Mouse (Mus musculus) MEL (cell line): ENCODE results near the gene Stt3b. TPM values are rescaled to one million over a fixed set of nuclear protein-coding genes. Genes with fewer than 3 reads are reported as not detected.

ENCODE experiments used
- DNase-seq: peaks from one replicate; pipeline ENCODE4 v3.0.0; 2011; ENCODE audit warnings: low read depth, low spot score
- H3K27ac ChIP-seq: 2 replicates; pipeline ENCODE4 v1.5.1; 2012; ENCODE audit warnings: low read depth, mild to moderate bottlenecking, control low read depth, low read length, moderate library complexity; ENCODE audit not compliant: control insufficient read depth
- H3K27me3 ChIP-seq, 2 experiments: fragments of 150-350 bp in 1 of 2; sonication (generic) in 1 of 2; 2 replicates each; pipeline ENCODE4 v1.6.1; 2012; ENCODE audit warnings: low read length in 2 of 2, mild to moderate bottlenecking in 2 of 2, improper control_type of control experiment in 1 of 2, moderate library complexity in 1 of 2; ENCODE audit not compliant: insufficient read depth in 2 of 2, control insufficient read depth in 1 of 2
- H3K36me3 ChIP-seq, 2 experiments: 2 replicates each; pipeline ENCODE4 v1.6.1; 2012 to 2014; ENCODE audit warnings: low read length in 2 of 2, improper control_type of control experiment in 1 of 2, inconsistent platforms in 1 of 2, mild to moderate bottlenecking in 1 of 2; ENCODE audit not compliant: insufficient read depth in 2 of 2, control insufficient read depth in 1 of 2
- H3K4me1 ChIP-seq, 2 experiments: fragments of 150-350 bp in 1 of 2; sonication (generic) in 1 of 2; 2 replicates each; pipeline ENCODE4 v1.6.1; 2012; ENCODE audit warnings: low read length in 2 of 2, improper control_type of control experiment in 1 of 2, mild to moderate bottlenecking in 1 of 2; ENCODE audit not compliant: insufficient read depth in 2 of 2, control insufficient read depth in 1 of 2
- H3K4me3 ChIP-seq, 2 experiments: fragments of 150-350 bp in 1 of 2; sonication (generic) in 1 of 2; 2 replicates each; pipeline ENCODE4 v1.5.1; 2012; ENCODE audit warnings: low read depth in 2 of 2, low read length in 2 of 2, mild to moderate bottlenecking in 2 of 2, moderate library complexity in 2 of 2, control low read depth in 1 of 2, improper control_type of control experiment in 1 of 2; ENCODE audit not compliant: control insufficient read depth in 1 of 2, insufficient read depth in 1 of 2
- H3K79me2 ChIP-seq: 2 replicates; pipeline ENCODE4 v1.6.1; 2012; ENCODE audit warnings: mild to moderate bottlenecking, low read length, moderate library complexity; ENCODE audit not compliant: control insufficient read depth, poor library complexity, insufficient read depth
- H3K9ac ChIP-seq: 2 replicates; pipeline ENCODE4 v1.6.1; 2012; ENCODE audit warnings: low read depth, mild to moderate bottlenecking, control low read depth, low read length, moderate library complexity; ENCODE audit not compliant: control insufficient read depth, poor library complexity, severe bottlenecking
- H3K9me3 ChIP-seq: fragments of 150-350 bp; sonication (generic); replicated peaks from 2 replicates; pipeline ENCODE4 v1.6.1; 2012; ENCODE audit warnings: mild to moderate bottlenecking, low read length, improper control_type of control experiment, moderate library complexity; ENCODE audit not compliant: insufficient read depth
- CTCF ChIP-seq, 3 experiments: IDR thresholded peaks in 2 of 3; conservative IDR thresholded peaks in 1 of 3; 2 replicates each; pipeline ENCODE4 v1.5.1; 2011 to 2012; ENCODE audit warnings: low read length in 3 of 3, low read depth in 2 of 3, mild to moderate bottlenecking in 2 of 3, improper control_type of control experiment in 1 of 3, inconsistent platforms in 1 of 3, mixed read lengths in 1 of 3, moderate library complexity in 1 of 3; ENCODE audit not compliant: control insufficient read depth in 1 of 3, insufficient read depth in 1 of 3, poor library complexity in 1 of 3, severe bottlenecking in 1 of 3
- E2F4 ChIP-seq: IDR thresholded peaks from 2 replicates; pipeline ENCODE4 v1.6.1; 2011; ENCODE audit warnings: low read depth, low read length, improper control_type of control experiment, borderline replicate concordance
- JUND ChIP-seq: IDR thresholded peaks from 2 replicates; pipeline ENCODE4 v1.6.1; 2011; ENCODE audit warnings: low read depth, mild to moderate bottlenecking, improper control_type of control experiment, low read length
- MEF2A ChIP-seq: IDR thresholded peaks from 2 replicates; pipeline ENCODE4 v1.6.1; 2014; ENCODE audit warnings: low read depth, mild to moderate bottlenecking, inconsistent platforms, low read length, improper control_type of control experiment; ENCODE audit not compliant: poor library complexity, insufficient replicate concordance, severe bottlenecking; ENCODE audit errors: extremely low read depth
- MXI1 ChIP-seq: IDR thresholded peaks from 2 replicates; pipeline ENCODE4 v1.6.1; 2011; ENCODE audit warnings: mild to moderate bottlenecking, low read depth, low read length, improper control_type of control experiment
- MYB ChIP-seq: IDR thresholded peaks from 2 replicates; pipeline ENCODE4 v1.6.1; 2011; ENCODE audit warnings: mild to moderate bottlenecking, low read depth, low read length, improper control_type of control experiment
- MYC ChIP-seq: IDR thresholded peaks from 2 replicates; pipeline ENCODE4 v1.6.1; 2011; ENCODE audit warnings: low read depth, mild to moderate bottlenecking, low read length, improper control_type of control experiment, moderate library complexity
- POLR2A ChIP-seq, 2 experiments: IDR thresholded peaks; 2 replicates each; pipeline ENCODE4 v1.6.1; 2011 to 2012; ENCODE audit warnings: low read length in 2 of 2, mild to moderate bottlenecking in 2 of 2, control low read depth in 1 of 2, improper control_type of control experiment in 1 of 2, low read depth in 1 of 2, moderate library complexity in 1 of 2; ENCODE audit not compliant: control insufficient read depth in 1 of 2, insufficient read depth in 1 of 2, poor library complexity in 1 of 2
- RAD21 ChIP-seq: IDR thresholded peaks from 2 replicates; pipeline ENCODE4 v1.6.1; 2011; ENCODE audit warnings: mild to moderate bottlenecking, low read depth, low read length, improper control_type of control experiment
- RCOR1 ChIP-seq: IDR thresholded peaks from 2 replicates; pipeline ENCODE4 v1.6.1; 2012; ENCODE audit warnings: low read depth, mild to moderate bottlenecking, inconsistent platforms, low read length, improper control_type of control experiment
- TAL1 ChIP-seq: IDR thresholded peaks from 2 replicates; pipeline ENCODE4 v1.6.1; 2012; ENCODE audit warnings: mild to moderate bottlenecking, inconsistent platforms, low read length, moderate library complexity, mixed read lengths
- TBP ChIP-seq: IDR thresholded peaks from 2 replicates; pipeline ENCODE4 v1.8.0; 2011; ENCODE audit warnings: low read depth, low read length, improper control_type of control experiment
- TCF12 ChIP-seq: IDR thresholded peaks from 2 replicates; pipeline ENCODE4 v1.6.1; 2014; ENCODE audit warnings: low read depth, mild to moderate bottlenecking, inconsistent platforms, low read length, improper control_type of control experiment, moderate library complexity
- USF1 ChIP-seq: IDR thresholded peaks from 2 replicates; pipeline ENCODE4 v1.6.1; 2014; ENCODE audit warnings: low read depth, mild to moderate bottlenecking, inconsistent platforms, low read length, improper control_type of control experiment, moderate library complexity
- ZKSCAN1 ChIP-seq: IDR thresholded peaks from 2 replicates; pipeline ENCODE4 v1.6.1; 2012; ENCODE audit warnings: low read depth, mild to moderate bottlenecking, inconsistent platforms, low read length, improper control_type of control experiment, moderate library complexity
- ZMIZ1 ChIP-seq: IDR thresholded peaks from 2 replicates; pipeline ENCODE4 v1.6.1; 2012; ENCODE audit warnings: low read depth, mild to moderate bottlenecking, inconsistent platforms, low read length, improper control_type of control experiment, moderate library complexity
- ZNF384 ChIP-seq: IDR thresholded peaks from 2 replicates; pipeline ENCODE4 v1.6.1; 2012; ENCODE audit warnings: low read depth, mild to moderate bottlenecking, inconsistent platforms, low read length, improper control_type of control experiment
- polyA plus RNA-seq, 2 experiments: library from polyadenylated mRNA; stranded (reverse) in 1 of 2; unstranded in 1 of 2; fragments of >175 nt in 1 of 2; fragments of >200 nt in 1 of 2; gene quantifications; 2 replicates each; pipeline versions ENCODE4 v1.2.1 to v1.2.4; 2012; ENCODE audit warnings: low replicate concordance in 2 of 2, low read depth in 1 of 2; ENCODE audit not compliant: insufficient read length in 2 of 2, insufficient read depth in 1 of 2, missing spikeins in 1 of 2
- total RNA-seq: library from RNA; depleted of rRNA; stranded (reverse); fragments of 300-350 nt; gene quantifications from 2 replicates; pipeline ENCODE4 v1.2.3, GENCODE M21; 2012

Gene Stt3b
- total and polyA plus RNA-seq, 3 experiments = 81.9 to 263 (median 97.6) TPM

GRCm38 (mm10) chr9:115310346-115311222, at the start of gene Stt3b (continued):
- peak; percentile 52; the same call in 1 of the 2 replicates for TF ChIP-seq E2F4
- peak; percentile 53 for TF ChIP-seq ZMIZ1
- no peak for TF ChIP-seq JUND
- TF ChIP-seq CTCF (IDR thresholded peaks at IDR 0.05 in 2 of 3, conservative IDR thresholded peaks at IDR 0.05 in 1 of 3; ENCODE audit: control insufficient read depth in 1 of 3, insufficient read depth in 1 of 3, low read depth in 2 of 3, low read length in 3 of 3, poor library complexity in 1 of 3, severe bottlenecking in 1 of 3) = peak in 1 of 3 experiments; percentile 3; a peak in 1 of 6 replicates
- peak; percentile 93 for TF ChIP-seq MXI1

- H3K27ac ChIP-seq = no peak overlapping the region
- H3K4me1 ChIP-seq = no peaks in the 10 kb centered on the region
- H3K36me3 ChIP-seq = no peaks in the 10 kb centered on the region
- no peak overlapping the region for H3K9ac ChIP-seq
- H3K27me3 ChIP-seq = no peaks in the 10 kb centered on the region
- H3K4me3 ChIP-seq = no peak overlapping the region
- H3K9me3 ChIP-seq = no peaks in the 10 kb centered on the region
- no peaks in the 10 kb centered on the region for H3K79me2 ChIP-seq
- DNase-seq = no peak
- TF ChIP-seq USF1 = no peak
- no peak for TF ChIP-seq RCOR1
- TF ChIP-seq POLR2A (IDR thresholded peaks at IDR 0.05; ENCODE audit: control insufficient read depth in 1 of 2, insufficient read depth in 1 of 2, low read depth in 1 of 2, low read length in 2 of 2, poor library complexity in 1 of 2) = no peak
- TF ChIP-seq TCF12 = no peak
- no peak for TF ChIP-seq MYB
- TF ChIP-seq RAD21 = no peak
- no peak for TF ChIP-seq ZKSCAN1
- TF ChIP-seq MEF2A = no peak
- no peak for TF ChIP-seq ZNF384
- no peak for TF ChIP-seq ZMIZ1
- no peak for TF ChIP-seq TAL1
- no peak for TF ChIP-seq E2F4
Observed at GRCm38 (mm10) chr9:115358421-115358820, 48.2 kb upstream of the Stt3b start.

- Histone ChIP-seq H3K4me1 (no peaks in the 10 kb centered on the region), H3K79me2 (no peaks in the 10 kb centered on the region), H3K9ac (no peak overlapping the region), H3K27me3 (no peaks in the 10 kb centered on the region), H3K27ac (no peak overlapping the region), H3K9me3 (no peaks in the 10 kb centered on the region), H3K4me3 (no peak overlapping the region), H3K36me3 (no peaks in the 10 kb centered on the region)
- no peak for TF ChIP-seq TBP
- no peak for TF ChIP-seq MYC
- TF ChIP-seq ZMIZ1 = no peak
- no peak for DNase-seq
Observed at GRCm38 (mm10) chr9:115357996-115358395, 47.8 kb upstream of the Stt3b start.
